Mouse (Mus musculus): ENCODE results near the gene Gmeb1. TPM values are rescaled to one million over a fixed set of nuclear protein-coding genes. Genes with fewer than 3 reads are reported as not detected.

Gene Gmeb1
- total and polyA plus RNA-seq, 3 experiments = 9.9 to 29.6 TPM; not detected in 1

DNA sequence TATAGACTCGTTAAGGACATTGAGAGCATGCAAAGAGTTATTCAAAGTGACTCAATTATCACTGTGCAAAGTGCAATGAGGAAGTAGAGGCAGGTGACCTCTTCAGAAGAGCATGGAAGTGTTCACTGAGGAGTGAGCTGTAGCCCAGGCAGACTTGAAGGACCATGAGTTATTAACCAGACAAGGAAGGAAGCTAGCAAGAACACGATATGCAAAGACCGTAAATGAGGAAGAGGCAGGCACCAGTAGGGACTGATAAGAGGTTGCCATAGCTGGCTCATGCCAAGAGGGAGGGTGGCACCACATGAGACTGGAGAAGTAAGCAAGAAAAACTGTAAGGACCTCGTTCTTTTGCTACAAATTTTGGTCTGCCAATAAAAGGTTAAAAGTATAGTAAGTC is 46.6 kb downstream of the Gmeb1 start (continued):
- TF ChIP-seq MAZ (IDR thresholded peaks at IDR 0.05; ENCODE audit: low read depth, low read length) = peak; percentile 79; the same call in 1 of the 2 replicates
- TF ChIP-seq NELFE (IDR thresholded peaks at IDR 0.05; ENCODE audit: low read depth, low read length) = peak; percentile 63; the same call in 1 of the 2 replicates

DNA sequence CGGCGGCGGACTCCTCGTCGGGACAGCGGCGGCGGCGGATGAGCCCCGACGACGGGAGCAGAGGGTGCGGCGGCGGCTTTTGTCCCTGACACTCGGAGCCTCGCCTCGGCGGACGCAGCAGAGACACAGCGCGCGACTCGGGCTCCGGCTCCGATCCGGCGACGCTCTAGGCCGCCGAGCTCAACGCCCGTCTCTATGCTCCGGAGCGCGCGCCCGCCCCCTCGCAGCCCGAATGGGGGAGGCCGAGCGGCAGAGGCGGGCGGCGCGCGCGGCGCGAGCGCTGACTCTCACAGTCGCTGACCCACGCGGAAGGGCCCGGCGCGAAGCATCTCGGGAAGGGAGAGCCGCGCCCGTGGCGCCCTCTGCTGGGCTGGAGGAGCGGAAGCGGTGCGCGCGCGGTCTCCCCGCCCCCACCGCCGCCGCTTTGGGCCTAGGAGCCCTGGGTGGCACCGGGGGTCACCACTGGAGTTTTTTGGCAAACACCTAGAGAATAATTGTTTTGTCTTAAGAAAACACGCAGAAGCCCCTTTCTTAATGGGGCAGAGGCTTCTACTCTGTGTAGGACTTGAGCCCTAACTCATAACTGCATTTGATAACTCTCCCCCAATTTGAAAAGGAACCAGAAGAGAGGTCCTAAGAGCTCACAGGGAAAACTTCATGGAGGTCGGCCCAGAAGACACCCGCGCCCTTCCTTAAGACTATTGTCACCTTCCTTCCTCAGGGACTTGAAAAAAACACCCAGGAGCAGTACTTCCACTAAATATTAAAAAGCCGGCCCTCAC is 49.3 kb downstream of the Gmeb1 start, which contains the start of gene Ythdf2:
Ythdf2 (minus strand) TSS at position 351 of the 782 bp plus-strand sequence.
- Histone ChIP-seq H3K27ac (ENCODE audit: control insufficient read depth, low read depth, low read length) (peak within 1 kb of the TSS; percentile 80), H3K36me3 (ENCODE audit: control insufficient read depth in 1 of 2, insufficient read depth in 2 of 2, low read length in 2 of 2) (peaks cover 22 to 64% of the 10 kb centered on the region in 2 experiments), H3K27me3 (ENCODE audit: control insufficient read depth in 1 of 2, insufficient read depth in 2 of 2, low read length in 2 of 2) (no peaks in the 10 kb centered on the region), H3K4me1 (ENCODE audit: control insufficient read depth in 1 of 2, insufficient read depth in 2 of 2, low read length in 2 of 2) (peaks cover 36 to 40% of the 10 kb centered on the region in 2 experiments), H3K4me3 (ENCODE audit: control insufficient read depth in 1 of 2, insufficient read depth in 1 of 2, low read depth in 2 of 2, low read length in 2 of 2) (peak within 1 kb of the TSS; percentile 85 to 99), H3K79me2 (ENCODE audit: control insufficient read depth, insufficient read depth, low read length, poor library complexity) (peaks cover 42% of the 10 kb centered on the region), H3K9ac (ENCODE audit: control insufficient read depth, low read depth, low read length, poor library complexity, severe bottlenecking) (peak within 1 kb of the TSS; percentile 100), H3K9me3 (replicated peaks; ENCODE audit: insufficient read depth, low read length) (no peaks in the 10 kb centered on the region)
- DNase-seq (ENCODE audit: low read depth, low spot score) = peak; percentile 96
- no peak; the same call in 1 of the 2 replicates for TF ChIP-seq E2F4 (IDR thresholded peaks at IDR 0.05; ENCODE audit: borderline replicate concordance, low read depth, low read length)
- TF ChIP-seq ZC3H11A (IDR thresholded peaks at IDR 0.05; ENCODE audit: low read depth, low read length) = no peak
- peak; percentile 98 for TF ChIP-seq ELF1 (IDR thresholded peaks at IDR 0.05; ENCODE audit: low read depth, low read length)
- TF ChIP-seq ZKSCAN1 (IDR thresholded peaks at IDR 0.05; ENCODE audit: low read depth, low read length) = no peak
- TF ChIP-seq EP300 (IDR thresholded peaks at IDR 0.05; ENCODE audit: low read depth in 1 of 2, low read length in 2 of 2) = no peak
- no peak for TF ChIP-seq GATA1 (IDR thresholded peaks at IDR 0.05; ENCODE audit: low read depth, low read length)
- TF ChIP-seq ETS1 (IDR thresholded peaks at IDR 0.05; ENCODE audit: low read depth, low read length) = peak; percentile 57; the same call in 1 of the 2 replicates
- TF ChIP-seq MAZ (IDR thresholded peaks at IDR 0.05; ENCODE audit: low read depth, low read length) = peak; percentile 92
- peak; percentile 84 for TF ChIP-seq SIN3A (IDR thresholded peaks at IDR 0.05; ENCODE audit: low read length)
- TF ChIP-seq JUND (IDR thresholded peaks at IDR 0.05; ENCODE audit: low read depth, low read length) = no peak
- no peak for TF ChIP-seq TAL1 (IDR thresholded peaks at IDR 0.05; ENCODE audit: low read length)
- TF ChIP-seq BHLHE40 (IDR thresholded peaks at IDR 0.05; ENCODE audit: borderline replicate concordance, low read depth, low read length) = peak; percentile 66
- TF ChIP-seq MYB (IDR thresholded peaks at IDR 0.05; ENCODE audit: low read depth, low read length) = no peak
- peak; percentile 59; the same call in 1 of the 2 replicates for TF ChIP-seq ZMIZ1 (IDR thresholded peaks at IDR 0.05; ENCODE audit: low read depth, low read length)
- peak; percentile 37 for TF ChIP-seq SMC3 (IDR thresholded peaks at IDR 0.05; ENCODE audit: low read depth, low read length)
- no peak for TF ChIP-seq USF2 (IDR thresholded peaks at IDR 0.05; ENCODE audit: borderline replicate concordance in 1 of 2, insufficient read depth in 1 of 2, low read depth in 1 of 2, low read length in 2 of 2)
- peak; percentile 57 to 64; a peak in 2 of 4 replicates for TF ChIP-seq POLR2A (IDR thresholded peaks at IDR 0.05; ENCODE audit: control insufficient read depth in 1 of 2, insufficient read depth in 1 of 2, low read depth in 1 of 2, low read length in 2 of 2, poor library complexity in 1 of 2)
- peak; percentile 86 for TF ChIP-seq MXI1 (IDR thresholded peaks at IDR 0.05; ENCODE audit: low read depth, low read length)
- peak; percentile 77 for TF ChIP-seq NELFE (IDR thresholded peaks at IDR 0.05; ENCODE audit: low read depth, low read length)
- peak; percentile 53; the same call in 1 of the 2 replicates for TF ChIP-seq MYC (IDR thresholded peaks at IDR 0.05; ENCODE audit: low read depth, low read length)
- peak; percentile 65; the same call in 1 of the 2 replicates for TF ChIP-seq MAX (IDR thresholded peaks at IDR 0.05; ENCODE audit: low read length)
- no peak for TF ChIP-seq MAFK (IDR thresholded peaks at IDR 0.05; ENCODE audit: borderline replicate concordance, low read depth, low read length)
- TF ChIP-seq CHD2 (IDR thresholded peaks at IDR 0.05; ENCODE audit: low read length) = peak; percentile 38; the same call in 1 of the 2 replicates
- TF ChIP-seq UBTF (IDR thresholded peaks at IDR 0.05; ENCODE audit: borderline replicate concordance, insufficient read depth, low read depth, low read length) = peak; percentile 96; the same call in 1 of the 2 replicates
- no peak for TF ChIP-seq RAD21 (IDR thresholded peaks at IDR 0.05; ENCODE audit: low read depth, low read length)
- TF ChIP-seq POLR2AphosphoS5 (IDR thresholded peaks at IDR 0.05; ENCODE audit: borderline replicate concordance, low read depth, low read length) = no peak
- peak; percentile 63; the same call in 1 of the 2 replicates for TF ChIP-seq GABPA (IDR thresholded peaks at IDR 0.05; ENCODE audit: low read depth, low read length)
- TF ChIP-seq NRF1 (IDR thresholded peaks at IDR 0.05; ENCODE audit: insufficient read depth, low read depth, low read length, poor library complexity, severe bottlenecking) = peak; percentile 60
- TF ChIP-seq CTCF (IDR thresholded peaks at IDR 0.05 in 2 of 3, conservative IDR thresholded peaks at IDR 0.05 in 1 of 3; ENCODE audit: control insufficient read depth in 1 of 3, insufficient read depth in 1 of 3, low read depth in 2 of 3, low read length in 3 of 3, poor library complexity in 1 of 3, severe bottlenecking in 1 of 3) = peak in 2 of 3 experiments; percentile 86 to 94; a peak in 5 of 6 replicates
- peak; percentile 77 for TF ChIP-seq TCF12 (IDR thresholded peaks at IDR 0.05; ENCODE audit: low read depth, low read length)
- peak; percentile 39; the same call in 1 of the 2 replicates for TF ChIP-seq CHD1 (IDR thresholded peaks at IDR 0.05; ENCODE audit: low read depth, low read length)
- no peak for TF ChIP-seq MEF2A (IDR thresholded peaks at IDR 0.05; ENCODE audit: extremely low read depth, insufficient replicate concordance, low read depth, low read length, poor library complexity, severe bottlenecking)

Measured in MEL (cell line).